16 mouse cellular contexts compared by ENCODE assay signal in genomic region chr11:51485775-51486464, GRCm38 (mm10).
DNase-seq lines count a peak whose midpoint lies in the region; ATAC-seq and TF ChIP-seq lines count a peak whose summit lies in the region.
"Had no signal": no experiment of that assay in that cellular context is flagged by ENCODE, and none has a peak within 500 bp of the region (broad histone marks: within the 10 kb centered on the region; RNA-seq: fewer than 3 reads in every experiment).

No protein-coding gene starts in this region.

- H3K36me3 ChIP-seq in heart, embryonic 11.5 days (ENCODE audit: control insufficient read depth, insufficient read depth, low read length), result no peaks in the 10 kb centered on the region
- no peaks in the 10 kb centered on the region for H3K36me3 ChIP-seq in heart, adult 2 months (ENCODE audit: control insufficient read depth, insufficient read depth, low read length)
- no peaks in the 10 kb centered on the region for H3K36me3 ChIP-seq in lung, embryonic 14.5 days (ENCODE audit: insufficient read depth)
- no peaks in the 10 kb centered on the region for H3K36me3 ChIP-seq in limb, embryonic 10.5 days
- H3K36me3 ChIP-seq: heart, embryonic 15.5 days; neural tube, embryonic 15.5 days had no signal

- ATAC-seq in heart, embryonic 11.5 days (replicated peaks; ENCODE audit: insufficient number of reproducible peaks, low FRiP score, low TSS enrichment), result no peak
- peak; percentile 85 for ATAC-seq in lung, embryonic 14.5 days (ENCODE audit: insufficient read depth)
- no peak for ATAC-seq in megakaryocyte progenitor cell, adult 5-6 weeks (replicated peaks; ENCODE audit: poor library complexity)
- ATAC-seq: forebrain, embryonic 16.5 days had no signal

- peaks cover 5% of the 10 kb centered on the region for H3K4me1 ChIP-seq in heart, embryonic 11.5 days (ENCODE audit: control insufficient read depth, insufficient read depth, low read length)
- no peaks in the 10 kb centered on the region; the same call in 1 of the 2 replicates for H3K4me1 ChIP-seq in heart, adult 2 months (ENCODE audit: control insufficient read depth, insufficient read depth, low read length)
- peaks cover 4% of the 10 kb centered on the region; the same call in 1 of the 2 replicates for H3K4me1 ChIP-seq in lung, embryonic 14.5 days (ENCODE audit: insufficient read depth)
- peaks cover 77% of the 10 kb centered on the region for H3K4me1 ChIP-seq in limb, embryonic 10.5 days

- WGBS in heart, embryonic 11.5 days (ENCODE audit: insufficient replicate concordance), result 16% methylated on average over 10 of the region's 10 CpGs
- 29% methylated on average over 10 of the region's 10 CpGs for WGBS in heart, adult 2 months
- WGBS in lung, embryonic 14.5 days, result 29% methylated on average over 10 of the region's 10 CpGs
- WGBS in limb, embryonic 10.5 days, result 56% methylated on average over 10 of the region's 10 CpGs

- DNase-seq in heart, adult 2 months, result no peak
- DNase-seq in lung, embryonic 14.5 days, result peak; percentile 82
- no peak for DNase-seq in lung, adult 18-20 months
- DNase-seq in adipocyte (ENCODE audit: low spot score), result peak; percentile 32
- DNase-seq in limb, embryonic 10.5 days (ENCODE audit: low spot score), result no peak
- no peak for DNase-seq in left cerebral cortex, postnatal 4 days
- DNase-seq: cerebellum, adult 11 months; kidney, adult 9 months; layer of hippocampus, postnatal 36 days; liver had no signal

- H3K27me3 ChIP-seq in heart, embryonic 11.5 days (ENCODE audit: control insufficient read depth, insufficient read depth, low read length), result no peaks in the 10 kb centered on the region
- H3K27me3 ChIP-seq in heart, adult 2 months (ENCODE audit: control insufficient read depth, insufficient read depth, low read length), result no peaks in the 10 kb centered on the region
- H3K27me3 ChIP-seq in lung, embryonic 14.5 days (ENCODE audit: insufficient read depth, low read length), result no peaks in the 10 kb centered on the region
- H3K27me3 ChIP-seq in limb, embryonic 10.5 days (ENCODE audit: low read depth, poor library complexity, severe bottlenecking), result no peaks in the 10 kb centered on the region
- H3K27me3 ChIP-seq: neural tube, embryonic 15.5 days had no signal

- no peak for TF ChIP-seq EP300 in heart, adult 2 months (IDR thresholded peaks at IDR 0.05; ENCODE audit: insufficient read depth, low read depth, low read length)

- intact Hi-C loops in heart, adult 2 months (cut with DNase I), result no loop called here
- intact Hi-C loops in left cerebral cortex, postnatal 4 days (cut with DNase I), result no loop called here

- H3K4me2 ChIP-seq in heart, embryonic 11.5 days, result no peak overlapping the region
- H3K4me2 ChIP-seq in lung, embryonic 14.5 days, result no peak overlapping the region
- H3K4me2 ChIP-seq: heart, embryonic 15.5 days; neural tube, embryonic 15.5 days had no signal

- no peak for TF ChIP-seq POLR2A in heart, adult 2 months (IDR thresholded peaks at IDR 0.05; ENCODE audit: insufficient read depth, low read depth, low read length)

- H3K79me2 ChIP-seq in heart, adult 2 months (replicated peaks; ENCODE audit: control insufficient read depth, insufficient read depth, low read length), result no peaks in the 10 kb centered on the region

- TF ChIP-seq CTCF in heart, adult 2 months (IDR thresholded peaks at IDR 0.05), result no peak
- TF ChIP-seq CTCF in lung, embryonic 14.5 days (IDR thresholded peaks at IDR 0.05; ENCODE audit: low read depth), result no peak

- H3K27ac ChIP-seq in heart, embryonic 11.5 days (ENCODE audit: low read depth, low read length), result no peak overlapping the region
- H3K27ac ChIP-seq in heart, adult 2 months, result no peak overlapping the region
- H3K27ac ChIP-seq in lung, embryonic 14.5 days (ENCODE audit: low read depth), result peak overlapping the region; percentile 80
- peak overlapping the region; percentile 89 for H3K27ac ChIP-seq in limb, embryonic 10.5 days
- H3K27ac ChIP-seq: heart, embryonic 15.5 days had no signal

- 0 out of 2 replicates have a peak overlapping the region, but pooled peaks have one; percentile 16 for H3K9ac ChIP-seq in heart, embryonic 11.5 days (ENCODE audit: low read depth, low read length)
- no peak overlapping the region for H3K9ac ChIP-seq in heart, adult 2 months (ENCODE audit: low read depth, low read length)
- no peak overlapping the region for H3K9ac ChIP-seq in lung, embryonic 14.5 days
- H3K9ac ChIP-seq: heart, embryonic 15.5 days; neural tube, embryonic 15.5 days had no signal

- no peak overlapping the region for H3K4me3 ChIP-seq in heart, embryonic 11.5 days (ENCODE audit: low read depth, low read length)
- H3K4me3 ChIP-seq in heart, adult 2 months, result no peak overlapping the region
- no peak overlapping the region for H3K4me3 ChIP-seq in lung, embryonic 14.5 days (ENCODE audit: low read depth, low read length)
- H3K4me3 ChIP-seq in limb, embryonic 10.5 days, result 0 out of 2 replicates have a peak overlapping the region, but pooled peaks have one; percentile 27
- H3K4me3 ChIP-seq: heart, embryonic 15.5 days; megakaryocyte, embryonic 14.5 days; neural tube, embryonic 15.5 days had no signal

- H3K9me3 ChIP-seq in heart, embryonic 11.5 days (replicated peaks; ENCODE audit: control insufficient read depth, low read length), result 0 out of 2 replicates have a peak, but pooled peaks cover 4% of the 10 kb centered on the region
- H3K9me3 ChIP-seq in lung, embryonic 14.5 days (ENCODE audit: low read depth, low read length), result no peaks in the 10 kb centered on the region; the same call in 1 of the 2 replicates
- H3K9me3 ChIP-seq in limb, embryonic 10.5 days (replicated peaks), result no peaks in the 10 kb centered on the region
- H3K9me3 ChIP-seq: heart, embryonic 15.5 days; neural tube, embryonic 15.5 days had no signal

Comparison
In these comparisons a context has a peak if more than half of its experiments do, and no peak if none do; other contexts are left out.
1. DNase-seq: peak in lung, embryonic 14.5 days (single experiment) and adipocyte (single experiment); none in heart, adult 2 months (0 of 2), lung, adult 18-20 months (0 of 2), limb, embryonic 10.5 days (single experiment) and left cerebral cortex, postnatal 4 days (single experiment).
2. H3K27ac ChIP-seq: peak in lung, embryonic 14.5 days (single experiment) and limb, embryonic 10.5 days (single experiment); none in heart, embryonic 11.5 days (single experiment) and heart, adult 2 months (single experiment).